Mouse (Mus musculus) testis, adult 2 months (tissue): Measurements from ENCODE around the gene Clic1.

Source experiments
- CTCF ChIP-seq: fragments of 200-500 bp; IDR thresholded peaks from 2 replicates; pipeline ENCODE4 v1.5.1; 2012; ENCODE audit warnings: low read depth, mild to moderate bottlenecking, inconsistent platforms, low read length, moderate library complexity; ENCODE audit not compliant: control insufficient read depth, insufficient read depth, insufficient replicate concordance
- POLR2A ChIP-seq: fragments of 200-500 bp; IDR thresholded peaks from 2 replicates; pipeline ENCODE4 v1.6.1; 2012; ENCODE audit warnings: low read depth, mild to moderate bottlenecking, inconsistent platforms, low read length, moderate library complexity; ENCODE audit not compliant: control insufficient read depth

DNA sequence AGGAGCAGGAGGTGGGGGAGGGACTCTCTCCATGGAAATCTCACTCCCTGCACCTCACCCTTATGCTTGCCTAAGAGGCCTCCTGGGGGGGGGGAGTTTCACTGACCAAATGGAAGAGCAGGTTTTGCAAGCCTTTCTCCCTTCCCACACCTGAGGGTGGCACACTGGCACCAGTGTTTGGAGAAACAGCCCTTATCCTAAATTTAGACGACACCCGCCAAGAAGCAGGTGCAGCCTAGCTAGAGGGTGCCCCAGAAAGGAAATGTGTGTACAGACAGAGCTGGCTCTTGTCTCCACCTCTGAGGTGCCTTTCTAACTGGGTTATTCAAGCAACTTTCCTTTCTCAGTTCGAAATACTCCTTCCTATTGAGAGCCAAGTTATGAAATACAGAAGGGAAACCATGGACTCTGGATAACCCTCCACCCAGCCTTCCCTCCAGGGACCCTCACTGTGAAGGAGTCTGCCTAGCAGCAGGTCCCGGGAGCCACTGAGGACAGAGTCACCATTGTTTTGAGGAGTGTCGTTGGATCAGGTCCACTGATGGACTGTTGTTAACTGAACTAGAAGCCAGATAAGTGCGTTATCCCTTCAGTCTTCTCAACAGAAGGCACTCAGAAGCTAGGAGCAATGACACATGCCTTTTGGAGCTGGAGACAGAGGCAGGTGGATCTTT lies 20.9 kb downstream of the Clic1 start:
- TF ChIP-seq CTCF, result no peak
- TF ChIP-seq POLR2A, result no peak
